Mouse (Mus musculus) lung, adult 2 months (tissue): ENCODE data around the gene Actrt2.

Source experiments
- CTCF ChIP-seq: fragments of 200-500 bp; IDR thresholded peaks from 2 replicates; pipeline ENCODE4 v1.5.1; 2011; ENCODE audit warnings: mild to moderate bottlenecking, low read length, control low read depth; ENCODE audit not compliant: insufficient read depth
- POLR2A ChIP-seq: fragments of 200-500 bp; IDR thresholded peaks from 2 replicates; pipeline ENCODE4 v1.6.1; 2011; ENCODE audit warnings: low read depth, mild to moderate bottlenecking, control low read depth, low read length, borderline replicate concordance; ENCODE audit errors: extremely low read depth

DNA sequence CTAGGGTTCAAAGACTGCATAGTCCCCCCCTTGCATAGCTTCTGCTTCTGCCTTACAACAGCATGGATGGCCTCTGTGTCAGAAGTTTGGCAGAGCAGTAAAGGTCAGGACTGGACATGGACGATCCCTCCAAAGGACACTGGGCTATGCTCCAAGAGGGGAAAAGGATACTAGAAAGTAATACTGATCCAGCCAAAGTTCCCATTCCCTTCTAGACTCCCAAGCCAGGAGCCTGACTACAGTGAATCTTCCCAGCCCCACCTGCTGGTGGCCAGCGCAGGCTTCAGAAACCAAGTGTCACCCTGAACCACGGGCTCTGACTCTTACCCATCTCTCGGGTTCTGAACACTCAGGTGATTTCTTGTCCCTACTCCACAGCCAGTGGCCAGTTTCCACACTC lies 39.9 kb upstream of the Actrt2 start:
- no peak for TF ChIP-seq CTCF
- no peak for TF ChIP-seq POLR2A
